Mouse (Mus musculus) testis, adult 2 months (tissue): ENCODE data around the gene Gigyf1.

Experiments used
- CTCF ChIP-seq: fragments of 200-500 bp; IDR thresholded peaks from 2 replicates; pipeline ENCODE4 v1.5.1; 2012; ENCODE audit warnings: low read depth, mild to moderate bottlenecking, inconsistent platforms, low read length, moderate library complexity; ENCODE audit not compliant: control insufficient read depth, insufficient read depth, insufficient replicate concordance
- POLR2A ChIP-seq: fragments of 200-500 bp; IDR thresholded peaks from 2 replicates; pipeline ENCODE4 v1.6.1; 2012; ENCODE audit warnings: low read depth, mild to moderate bottlenecking, inconsistent platforms, low read length, moderate library complexity; ENCODE audit not compliant: control insufficient read depth

DNA sequence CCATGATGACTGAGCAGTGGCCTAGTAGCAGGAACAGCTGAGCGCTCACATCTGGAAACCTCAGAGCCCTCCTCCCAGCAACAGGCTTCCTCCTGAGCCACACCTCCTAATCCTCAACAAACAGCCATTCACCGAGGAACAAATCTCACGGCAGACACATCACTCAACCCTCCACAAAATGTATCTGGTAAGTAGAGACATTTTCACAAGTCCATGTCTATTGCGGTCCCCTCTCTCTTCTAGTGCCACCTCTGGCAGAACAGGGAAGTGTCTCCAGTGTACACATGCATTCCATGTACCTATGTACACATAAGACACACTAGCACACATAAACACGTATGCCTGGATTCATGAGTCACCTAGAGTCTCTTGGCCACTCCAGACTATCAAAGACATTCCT lies 32.8 kb downstream of the Gigyf1 start:
- TF ChIP-seq CTCF (no peak), POLR2A (no peak)
